Mouse (Mus musculus) bone marrow, adult 2 months (tissue): ENCODE data around the gene Pdcd2l. TPM values are rescaled to one million over a fixed set of nuclear protein-coding genes. Genes with fewer than 3 reads are reported as not detected.
"Not testable (repeated sequence)": the region's sequence is repeated elsewhere in the genome, so short reads cannot be mapped to it uniquely, and the experiment has no call there.

Source experiments
- H3K27ac ChIP-seq: fragments of 200-500 bp; 2 replicates; pipeline ENCODE4 v1.5.1; 2012; ENCODE audit warnings: low read depth, mild to moderate bottlenecking, control low read depth, inconsistent platforms, low read length; ENCODE audit not compliant: control insufficient read depth, poor library complexity, insufficient read depth
- H3K4me1 ChIP-seq: fragments of 200-500 bp; 2 replicates; pipeline ENCODE4 v1.6.1; 2011; ENCODE audit warnings: low read length; ENCODE audit not compliant: control insufficient read depth, insufficient read depth
- H3K4me3 ChIP-seq: fragments of 200-500 bp; replicated peaks from 2 replicates; pipeline ENCODE3; 2011; ENCODE audit warnings: mild to moderate bottlenecking, low read depth, low read length, control low read depth; ENCODE audit not compliant: control insufficient read depth
- CTCF ChIP-seq: fragments of 200-500 bp; IDR thresholded peaks from 2 replicates; pipeline ENCODE4 v1.5.1; 2011; ENCODE audit warnings: low read length, control low read depth; ENCODE audit not compliant: control insufficient read depth, insufficient read depth
- POLR2A ChIP-seq: fragments of 200-500 bp; IDR thresholded peaks from 2 replicates; pipeline ENCODE4 v1.6.1; 2011; ENCODE audit warnings: low read depth, mild to moderate bottlenecking, control low read depth, low read length, borderline replicate concordance; ENCODE audit not compliant: control insufficient read depth
- WGBS: fragments of 180-500 bp; shearing (Covaris S2); methylation state at CpG from one replicate; pipeline ENCODE4 v1.1.7; 2018; 5-methylcytosine and 5-hydroxymethylcytosine counted together
- polyA plus RNA-seq: library from polyadenylated mRNA; stranded (reverse); fragments of >200 nt; gene quantifications from 2 replicates; pipeline ENCODE4 v1.2.4, GENCODE M21; 2011; ENCODE audit warnings: low replicate concordance; ENCODE audit not compliant: missing spikeins, insufficient read depth, insufficient read length

Gene Pdcd2l
- polyA plus RNA-seq, 1 experiment: 17.9 TPM

DNA sequence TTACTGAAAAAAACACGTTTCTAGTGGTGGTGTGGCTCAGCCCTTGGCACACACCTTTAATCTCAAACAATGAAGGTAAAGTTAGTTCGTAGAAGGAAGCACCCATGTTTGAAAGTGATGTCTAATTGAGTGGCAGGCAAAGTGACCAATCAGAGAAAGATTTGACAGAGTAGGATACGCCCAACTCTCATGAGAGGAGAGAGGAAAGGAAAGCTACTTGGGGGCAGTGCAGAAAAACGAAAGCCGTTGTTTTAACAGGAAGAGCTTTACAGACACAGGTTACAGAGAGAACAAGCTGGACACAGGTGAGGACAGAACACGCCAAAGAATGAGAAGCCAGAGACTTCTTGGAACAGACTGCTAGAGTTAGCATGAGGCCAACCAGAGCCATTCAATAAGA, 9.9 kb upstream of the Pdcd2l start:
- no peak for TF ChIP-seq CTCF
- TF ChIP-seq POLR2A: no peak
- Histone ChIP-seq H3K4me3 (no peak overlapping the region), H3K4me1 (peaks cover 2% of the 10 kb centered on the region; the same call in 1 of the 2 replicates), H3K27ac (no peak overlapping the region)
- 86% methylated on average over 6 of the region's 6 CpGs for WGBS

DNA sequence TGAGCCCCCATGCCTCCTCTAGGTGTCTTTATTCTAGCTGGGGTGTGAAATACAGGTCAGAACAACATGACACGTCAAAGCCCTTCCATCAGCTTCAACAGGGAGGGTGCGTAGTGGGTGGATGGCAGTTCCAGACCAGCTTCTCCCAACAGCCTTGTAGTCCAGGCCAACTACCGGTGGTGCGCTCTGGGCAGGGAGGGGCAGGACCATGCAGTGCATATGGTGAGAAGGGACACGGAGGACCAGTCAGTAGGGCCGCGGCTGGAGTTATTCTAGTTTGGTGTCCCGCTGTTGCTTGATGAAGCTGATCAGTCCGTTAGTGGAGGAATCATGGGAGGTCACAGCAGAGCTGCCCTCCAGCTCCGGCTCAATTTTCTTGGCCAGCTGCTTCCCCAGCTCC, 5.7 kb upstream of the Pdcd2l start:
- H3K27ac ChIP-seq, H3K4me1 ChIP-seq, H3K4me3 ChIP-seq: not testable (repeated sequence)
- 89% methylated on average over 10 of the region's 10 CpGs for WGBS

DNA sequence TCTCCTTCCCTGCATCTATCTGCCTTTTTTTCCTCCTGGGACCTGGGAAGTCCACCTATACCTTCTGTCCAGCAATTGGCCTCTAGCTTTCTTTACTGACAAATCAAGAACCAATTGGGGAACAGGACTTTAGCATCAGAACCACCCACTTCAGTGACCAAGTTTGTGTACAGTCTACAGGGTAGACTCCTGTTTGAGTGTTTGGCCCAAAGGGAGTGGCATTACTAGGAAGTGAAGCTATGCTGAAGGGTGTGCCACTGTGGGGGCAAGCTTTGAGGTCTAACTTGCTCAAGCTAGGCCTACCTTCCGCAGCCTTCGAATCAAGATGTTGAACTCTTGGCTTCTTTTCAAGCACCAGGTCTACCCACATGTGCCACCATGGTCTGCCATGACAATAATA, 4.4 kb upstream of the Pdcd2l start:
- Histone ChIP-seq H3K27ac (no peak overlapping the region), H3K4me1 (no peaks in the 10 kb centered on the region), H3K4me3 (no peak overlapping the region)
- 79% methylated on average over 2 of the region's 2 CpGs for WGBS
- TF ChIP-seq CTCF (no peak), POLR2A (no peak)

DNA sequence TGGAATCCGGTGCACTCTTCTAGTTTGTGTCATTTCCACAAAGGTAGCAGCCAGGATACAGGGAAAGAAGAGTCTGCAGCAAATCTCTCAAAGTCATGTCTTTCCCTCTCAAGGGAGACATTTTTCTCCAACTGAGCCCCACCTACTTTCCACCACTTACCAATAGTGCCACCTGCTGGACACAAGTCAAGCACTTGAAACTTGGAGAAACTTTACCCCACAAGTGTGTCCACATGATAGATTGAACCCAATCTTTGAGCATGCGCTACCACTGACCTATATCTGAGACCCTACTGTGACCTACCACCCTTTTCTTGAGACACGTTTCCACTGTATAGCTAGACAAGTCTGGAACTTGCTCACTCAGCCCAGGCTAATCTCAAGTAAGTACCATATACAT, 1.9 kb upstream of the Pdcd2l start:
- Histone ChIP-seq H3K4me3 (no peak overlapping the region), H3K27ac (no peak overlapping the region), H3K4me1 (no peaks in the 10 kb centered on the region; the same call in 1 of the 2 replicates)
- TF ChIP-seq POLR2A: no peak
- 0 out of 2 replicates have a peak, but pooled peaks have one; percentile 12 for TF ChIP-seq CTCF
- 50% methylated on average over 3 of the region's 3 CpGs for WGBS

DNA sequence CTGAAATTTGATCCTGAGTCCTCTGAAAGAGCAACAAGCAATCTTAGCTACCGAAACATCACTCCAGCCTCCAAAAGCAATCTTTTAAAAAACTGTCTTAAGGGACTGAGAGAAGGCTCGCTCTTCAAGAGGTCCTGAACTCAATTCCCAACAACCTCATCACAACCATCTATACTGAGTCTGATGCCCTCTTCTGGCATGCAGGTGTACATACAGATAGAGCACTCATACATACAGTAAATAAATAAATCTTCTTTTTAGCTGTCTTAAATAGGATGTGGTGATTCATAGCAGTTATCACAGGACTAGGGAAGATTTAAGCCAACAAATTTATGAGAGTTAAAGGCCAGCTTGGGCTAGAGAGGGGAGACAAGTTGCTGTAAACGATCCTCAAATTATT, 829 bp downstream of the Pdcd2l start:
- Histone ChIP-seq H3K4me3 (peak overlapping the region; percentile 99), H3K27ac (peak overlapping the region; percentile 92), H3K4me1 (no peaks in the 10 kb centered on the region; the same call in 1 of the 2 replicates)
- WGBS: 46% methylated on average over 3 of the region's 3 CpGs
- TF ChIP-seq POLR2A (no peak), CTCF (no peak)

DNA sequence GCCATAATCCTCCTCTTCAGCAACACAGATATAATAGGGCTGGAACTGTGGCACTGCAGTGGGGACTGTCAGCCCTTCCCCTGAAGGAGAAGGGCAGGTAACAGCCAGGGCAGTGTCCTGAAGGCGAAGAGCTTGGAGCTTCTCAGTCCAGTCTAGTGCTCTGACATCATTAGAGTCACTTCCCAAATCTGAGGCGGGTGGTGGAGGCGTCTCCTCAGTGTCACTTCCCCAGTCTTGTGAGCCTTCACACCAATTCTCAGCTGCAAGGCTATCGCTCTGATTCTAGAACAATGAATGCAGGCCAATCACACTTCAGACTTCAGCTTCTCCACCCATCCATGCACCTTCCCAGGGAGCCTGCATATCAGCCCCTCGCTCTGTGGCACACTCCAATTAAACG, 3.6 kb downstream of the Pdcd2l start:
- H3K27ac ChIP-seq: no peak overlapping the region; the same call in 1 of the 2 replicates
- WGBS: 66% methylated on average over 6 of the region's 6 CpGs
- no peak overlapping the region for H3K4me3 ChIP-seq
- no peak for TF ChIP-seq POLR2A
- no peaks in the 10 kb centered on the region; the same call in 1 of the 2 replicates for H3K4me1 ChIP-seq

DNA sequence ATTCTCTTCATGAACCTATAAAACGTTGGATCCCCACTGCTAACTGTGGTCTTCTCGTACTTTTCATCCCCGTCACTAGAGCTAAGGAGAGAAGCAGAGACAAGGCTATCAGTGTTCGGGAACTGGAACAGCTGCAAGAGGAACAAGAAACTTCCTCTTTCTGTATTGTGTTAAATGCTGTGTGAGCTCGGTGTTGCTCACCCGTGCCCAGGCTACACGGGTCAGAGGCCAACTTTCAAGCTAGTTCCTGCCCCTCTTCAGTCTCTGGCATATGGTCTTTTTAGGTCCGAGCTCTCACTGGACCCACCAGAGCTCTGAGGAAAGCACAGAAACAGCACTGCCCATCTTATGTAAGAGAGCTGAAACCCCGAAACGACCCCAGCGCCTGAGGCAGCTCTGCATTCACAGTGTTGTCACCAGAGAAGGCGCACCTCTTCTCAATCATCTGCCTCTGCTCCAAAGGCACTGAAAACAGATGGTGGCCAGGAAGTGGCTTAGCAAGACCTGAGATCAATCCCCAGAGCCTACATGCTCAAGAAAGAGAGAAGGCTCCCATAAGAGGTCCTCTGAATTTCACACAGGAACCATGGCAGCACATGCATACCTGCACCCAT, 7.0 kb downstream of the Pdcd2l start:
- H3K27ac ChIP-seq: peak overlapping the region; percentile 87
- no peaks in the 10 kb centered on the region for H3K4me1 ChIP-seq
- H3K4me3 ChIP-seq: no peak overlapping the region
- no peak for TF ChIP-seq CTCF
- TF ChIP-seq POLR2A: no peak
- WGBS: 19% methylated on average over 12 of the region's 12 CpGs

DNA sequence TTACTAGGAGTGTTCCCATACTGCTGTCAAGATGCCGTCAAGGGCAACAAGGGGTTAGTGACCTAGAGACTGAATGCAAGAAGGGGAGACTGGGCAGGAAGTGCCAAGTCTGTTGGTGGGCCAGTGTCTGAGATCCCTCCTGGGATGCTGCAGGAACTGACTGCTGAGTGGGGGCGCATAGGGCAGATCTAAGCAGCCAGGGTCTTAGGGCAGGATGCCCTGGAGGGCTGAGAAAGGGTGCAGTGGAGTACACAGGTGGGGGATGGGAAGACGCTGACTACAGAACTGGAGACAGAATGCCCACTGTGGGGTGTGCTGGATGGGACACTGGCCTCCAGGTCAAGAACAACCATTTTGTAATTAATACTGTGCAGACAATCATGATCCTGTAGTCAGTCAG, 12.7 kb downstream of the Pdcd2l start:
- TF ChIP-seq CTCF (no peak), POLR2A (no peak)
- no peaks in the 10 kb centered on the region for H3K4me1 ChIP-seq
- WGBS: 86% methylated on average over 3 of the region's 3 CpGs
- no peak overlapping the region for H3K4me3 ChIP-seq
- no peak overlapping the region for H3K27ac ChIP-seq

DNA sequence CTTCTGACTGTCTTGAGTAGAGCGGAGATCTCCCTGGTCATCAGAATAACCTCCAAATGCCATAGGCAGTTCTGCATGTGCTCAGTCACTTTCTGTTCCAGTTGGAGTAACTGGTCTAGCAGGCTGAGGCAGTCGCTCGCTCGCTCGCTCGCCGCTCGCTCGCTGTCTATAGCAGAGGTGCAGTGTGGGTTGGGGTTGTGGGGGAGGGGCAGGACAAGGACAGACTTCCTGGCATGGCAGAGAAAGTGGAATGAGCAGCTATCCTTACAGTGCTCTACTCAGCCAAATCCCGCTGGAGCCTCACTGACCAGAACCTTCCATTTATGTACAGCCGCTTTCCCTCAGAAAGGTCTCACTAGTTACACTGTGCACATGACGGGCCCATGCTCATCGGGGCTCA, 13.1 kb downstream of the Pdcd2l start:
- 92% methylated on average over 13 of the region's 13 CpGs for WGBS
- Histone ChIP-seq H3K4me3 (no peak overlapping the region), H3K4me1 (no peaks in the 10 kb centered on the region), H3K27ac (no peak overlapping the region)
- no peak for TF ChIP-seq CTCF
- no peak for TF ChIP-seq POLR2A

DNA sequence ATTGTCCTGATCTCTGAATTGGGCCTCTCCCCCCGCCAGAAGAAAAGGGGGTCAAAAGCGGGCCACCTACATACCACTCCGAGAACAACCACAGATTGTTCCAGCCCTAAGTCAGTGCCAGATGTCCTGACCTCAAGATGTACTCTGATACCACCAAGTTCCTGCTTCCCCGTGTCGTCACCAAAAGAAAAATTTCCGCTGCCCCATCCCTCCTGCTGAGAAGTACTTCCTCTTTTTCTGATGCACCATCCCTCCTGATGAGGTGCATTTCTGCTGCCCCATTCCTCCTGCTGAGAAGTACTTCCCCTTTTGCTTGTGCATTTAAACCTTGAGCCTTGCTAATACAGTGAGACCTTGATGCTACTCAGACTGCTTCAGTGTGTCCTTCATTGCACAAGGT, 20.2 kb downstream of the Pdcd2l start:
- not testable (repeated sequence) for H3K4me1 ChIP-seq, H3K27ac ChIP-seq, H3K4me3 ChIP-seq
- WGBS: 78% methylated on average over 6 of the region's 6 CpGs
